Mouse (Mus musculus) gastrocnemius, postnatal 14 days (tissue): ENCODE measurements around the gene Asic3. TPM values are rescaled to one million over a fixed set of nuclear protein-coding genes. Genes with fewer than 3 reads are reported as not detected.
"Not testable (repeated sequence)": the region's sequence is repeated elsewhere in the genome, so short reads cannot be mapped to it uniquely, and the experiment has no call there.

Experiments used
- DNase-seq: peaks from one replicate; pipeline ENCODE4 v3.0.0; 2021; ENCODE audit warnings: mixed read lengths
- intact Hi-C: fragments of 180-260 bp; cut with DNase I; formaldehyde crosslinking; loops from one replicate; pipeline ENCODE4 v1.15.1; 2025; ENCODE audit warnings: low total_unique reads
- total RNA-seq, 2 experiments: library from RNA; stranded (reverse); gene quantifications; 2 replicates each; pipeline ENCODE4 v1.2.3; 2021

The Asic3 gene
- total RNA-seq, 2 experiments from 2014 or later: 0.29 TPM; not detected in 1

GRCm38 (mm10) chr5:24387264-24388241, 25.6 kb upstream of the Asic3 start:
- DNase-seq: peak; percentile 59
- intact Hi-C loops: no loop called here

GRCm38 (mm10) chr5:24388246-24388915, 24.8 kb upstream of the Asic3 start:
- no peak for DNase-seq
- intact Hi-C loops: no loop called here

GRCm38 (mm10) chr5:24389011-24389657, 24.1 kb upstream of the Asic3 start:
- intact Hi-C loops: no loop called here
- no peak for DNase-seq

- intact Hi-C loops: no loop called here
- DNase-seq: no peak
Measured at GRCm38 (mm10) chr5:24389658-24390020, 23.6 kb upstream of the Asic3 start.

GRCm38 (mm10) chr5:24391864-24392263, 21.3 kb upstream of the Asic3 start, which contains the start of gene Atg9b:
Gene Atg9b, minus strand, starts transcription at chr5:24392143.
- no peak for DNase-seq
- intact Hi-C loops: no loop called here

- DNase-seq: no peak
- intact Hi-C loops: no loop called here
Measured at GRCm38 (mm10) chr5:24392724-24393123, 20.5 kb upstream of the Asic3 start.

GRCm38 (mm10) chr5:24393392-24393997, 19.7 kb upstream of the Asic3 start, which contains the start of gene Abcb8:
Gene Abcb8, plus strand, starts transcription at chr5:24393663.
- peak; percentile 85 for DNase-seq
- intact Hi-C loops: no loop called here

GRCm38 (mm10) chr5:24394165-24394894, 18.9 kb upstream of the Asic3 start:
- peak; percentile 93 for DNase-seq
- intact Hi-C loops: no loop called here

- intact Hi-C loops, DNase-seq: not testable (repeated sequence)
Measured at GRCm38 (mm10) chr5:24396254-24396653, 16.9 kb upstream of the Asic3 start.

- intact Hi-C loops: no loop called here
- DNase-seq: no peak
Measured at GRCm38 (mm10) chr5:24399686-24400085, 13.5 kb upstream of the Asic3 start.

- no peak for DNase-seq
- intact Hi-C loops: no loop called here
Measured at GRCm38 (mm10) chr5:24400362-24400761, 12.8 kb upstream of the Asic3 start.

- intact Hi-C loops: no loop called here
- no peak for DNase-seq
Measured at GRCm38 (mm10) chr5:24400911-24401605, 12.1 kb upstream of the Asic3 start.

- no peak for DNase-seq
Measured at GRCm38 (mm10) chr5:24401969-24402368, 11.2 kb upstream of the Asic3 start.

GRCm38 (mm10) chr5:24404594-24405360, 8.4 kb upstream of the Asic3 start:
- no peak for DNase-seq

More at GRCm38 (mm10) chr5:24401969-24402368, 11.2 kb upstream of the Asic3 start:
- intact Hi-C loops: no loop called here

GRCm38 (mm10) chr5:24405389-24405876, 7.8 kb upstream of the Asic3 start:
- no peak for DNase-seq
- intact Hi-C loops: no loop called here

More at GRCm38 (mm10) chr5:24404594-24405360, 8.4 kb upstream of the Asic3 start:
- intact Hi-C loops: no loop called here

GRCm38 (mm10) chr5:24408651-24409050, 4.5 kb upstream of the Asic3 start:
- intact Hi-C loops: no loop called here
- no peak for DNase-seq

GRCm38 (mm10) chr5:24409466-24409865, 3.7 kb upstream of the Asic3 start:
- intact Hi-C loops: no loop called here
- no peak for DNase-seq
